Mouse (Mus musculus) heart, adult 2 months (tissue): Measurements from ENCODE around the gene Tmod4.

Experiments used
- CTCF ChIP-seq: fragments of 200-600 bp; IDR thresholded peaks from 2 replicates; pipeline ENCODE4 v1.8.1; 2022; ENCODE audit warnings: antibody characterized with exemption, mild to moderate bottlenecking, moderate library complexity
- EP300 ChIP-seq: fragments of 200-500 bp; IDR thresholded peaks from 2 replicates; pipeline ENCODE4 v1.6.1; 2011; ENCODE audit warnings: low read depth, low read length, control low read depth; ENCODE audit not compliant: insufficient read depth
- POLR2A ChIP-seq: fragments of 200-500 bp; IDR thresholded peaks from 2 replicates; pipeline ENCODE4 v1.6.1; 2011; ENCODE audit warnings: mild to moderate bottlenecking, low read depth, low read length, control low read depth; ENCODE audit not compliant: insufficient read depth

DNA sequence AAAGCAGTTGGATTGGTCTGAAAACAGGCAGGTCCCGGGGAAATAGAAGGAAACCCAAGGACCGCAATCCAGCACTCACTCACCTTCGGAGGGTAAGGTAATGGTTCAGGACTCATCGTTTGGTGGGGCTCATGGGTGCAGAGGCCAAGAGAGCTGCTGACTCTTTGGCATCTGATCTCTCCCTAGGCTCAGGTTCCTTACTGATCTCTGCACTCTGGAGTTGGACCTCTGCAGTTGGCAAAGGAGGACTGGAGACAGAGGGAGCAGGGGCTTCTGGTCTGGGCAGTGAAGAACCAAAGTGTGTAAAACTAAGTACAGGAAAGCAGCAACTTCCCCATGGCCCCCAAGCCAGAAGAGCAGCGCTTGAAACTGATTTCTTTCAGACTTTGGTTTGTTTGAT is 5.8 kb downstream of the Tmod4 start:
- TF ChIP-seq POLR2A (no peak), EP300 (no peak), CTCF (no peak)
